Mouse (Mus musculus) embryo, embryonic 9.5 days (tissue): Measurements from ENCODE around the gene Adam30.
"Not testable (repeated sequence)": the region's sequence is repeated elsewhere in the genome, so short reads cannot be mapped to it uniquely, and the experiment has no call there.

ENCODE experiments used
- DNase-seq: peaks from one replicate; pipeline ENCODE4 v3.0.0-alpha.2; 2017; ENCODE audit errors: extremely low spot score

The Adam30 gene

DNA sequence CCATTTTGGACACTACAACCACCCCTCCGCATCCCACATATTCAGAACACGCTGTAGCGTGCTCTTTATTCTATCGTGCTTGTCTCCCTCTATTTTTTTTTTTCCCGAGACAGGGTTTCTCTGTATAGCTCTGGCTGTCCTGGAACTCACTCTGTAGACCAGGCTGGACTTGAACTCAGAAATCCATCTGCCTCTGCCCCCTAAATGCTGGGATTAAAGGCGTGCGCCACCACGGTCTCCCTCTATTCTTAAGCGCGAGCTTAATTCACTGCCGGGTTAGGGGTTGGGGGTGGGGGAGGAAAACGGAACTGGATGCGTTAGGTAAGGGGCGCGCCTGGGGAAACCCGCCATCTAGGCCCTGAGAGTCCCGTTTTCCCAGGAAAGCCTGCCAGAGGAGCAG is at the start of gene Adam30:
Adam30 (plus strand) TSS at position 301 of the 400 bp plus-strand sequence.
- DNase-seq, result no peak

DNA sequence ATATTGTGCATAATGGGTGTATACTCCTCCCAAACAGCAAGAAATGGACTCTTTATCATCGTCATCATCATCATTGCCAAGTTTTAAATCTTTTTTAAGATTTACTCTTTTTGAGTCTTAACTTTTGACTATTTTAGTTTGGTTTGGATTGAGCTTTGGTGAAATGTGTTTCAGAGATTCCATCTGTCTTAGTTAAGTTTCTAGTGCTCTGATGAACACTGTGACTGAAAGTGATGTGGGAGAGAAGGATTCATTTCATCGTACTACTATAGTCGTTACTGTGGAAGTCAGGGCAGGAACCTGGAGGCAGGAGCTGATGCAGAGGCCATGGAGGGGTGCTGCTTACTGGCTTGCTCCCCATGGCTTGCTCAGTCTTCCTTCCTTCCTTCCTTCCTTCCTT is 42.2 kb upstream of the Adam30 start:
- no peak for DNase-seq

DNA sequence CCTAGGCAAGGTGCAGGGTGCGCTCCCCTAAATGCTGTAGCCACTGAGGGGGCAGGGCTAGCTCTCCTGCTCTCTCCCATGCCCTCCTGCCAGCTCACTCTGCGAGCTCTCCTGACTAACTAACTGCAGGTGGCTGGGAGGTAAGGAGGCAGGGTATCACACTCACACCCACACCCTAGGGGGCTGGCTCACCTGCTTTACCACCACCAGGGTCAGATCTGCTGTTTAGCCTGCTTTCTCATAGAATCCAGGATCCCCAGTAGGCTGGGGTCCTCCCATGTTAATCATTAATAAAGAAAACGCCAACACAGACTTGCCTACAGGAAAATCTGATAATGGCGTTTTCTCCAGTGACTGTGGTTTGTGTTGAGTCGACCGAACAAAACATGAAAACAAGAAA is 41.1 kb upstream of the Adam30 start:
- no peak for DNase-seq

DNA sequence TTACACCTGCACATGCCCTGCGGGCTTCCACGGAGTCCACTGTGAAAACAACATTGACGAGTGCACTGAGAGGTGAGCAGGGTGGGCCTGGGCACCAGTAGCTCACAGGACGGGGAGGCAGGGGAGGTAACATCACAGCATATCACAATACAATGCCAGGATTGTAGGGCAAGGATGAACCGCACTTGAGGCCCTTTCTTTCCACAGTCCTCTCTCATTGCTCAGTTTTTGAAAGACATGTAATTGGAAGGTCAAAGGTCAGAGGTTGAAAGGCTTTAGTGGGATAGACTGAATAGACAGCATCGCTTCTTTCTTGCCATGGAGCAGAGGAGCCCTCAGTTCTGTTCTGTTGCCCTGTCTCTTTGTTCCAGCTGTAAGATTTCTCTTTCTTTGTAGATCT is 39.5 kb upstream of the Adam30 start:
- peak; percentile 58 for DNase-seq

DNA sequence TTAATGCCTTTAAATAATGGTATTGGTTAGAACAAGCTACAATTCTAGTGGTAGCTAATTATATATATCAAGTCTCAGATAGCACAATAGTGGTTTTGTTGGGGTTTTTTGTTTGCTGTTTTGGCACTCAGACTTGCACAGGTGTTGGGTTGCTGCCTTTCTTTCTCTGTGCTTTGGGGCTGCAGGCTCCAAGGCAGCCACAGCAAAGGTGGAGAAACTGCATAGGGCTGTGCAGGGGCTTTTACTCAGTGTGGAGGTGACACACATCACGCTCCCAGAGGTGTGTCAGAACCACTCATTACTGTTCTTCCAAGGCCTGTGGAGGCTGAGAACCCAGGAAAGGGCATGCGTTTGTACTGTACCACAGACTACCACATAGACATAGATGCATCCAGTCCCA is 32.7 kb upstream of the Adam30 start:
- no peak for DNase-seq

DNA sequence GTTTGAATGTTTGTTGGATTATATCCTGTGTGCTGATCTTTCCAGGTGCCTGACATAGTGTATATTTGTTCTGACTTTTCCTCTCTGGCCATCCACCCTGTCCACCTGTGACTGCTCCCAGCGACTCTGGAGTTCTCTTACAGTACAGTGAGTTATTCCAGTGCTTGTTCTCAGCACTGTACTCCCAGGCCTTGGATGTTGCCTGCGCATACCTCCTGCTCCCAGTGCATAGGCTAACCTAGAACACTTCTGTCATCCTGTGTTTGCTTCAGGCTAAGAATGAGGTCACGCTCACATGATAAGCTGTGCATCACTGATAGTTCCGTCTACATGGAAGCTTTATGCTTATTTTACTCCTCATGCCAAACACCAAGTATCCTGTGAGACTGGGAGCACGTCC is 31.7 kb upstream of the Adam30 start:
- DNase-seq, result no peak

DNA sequence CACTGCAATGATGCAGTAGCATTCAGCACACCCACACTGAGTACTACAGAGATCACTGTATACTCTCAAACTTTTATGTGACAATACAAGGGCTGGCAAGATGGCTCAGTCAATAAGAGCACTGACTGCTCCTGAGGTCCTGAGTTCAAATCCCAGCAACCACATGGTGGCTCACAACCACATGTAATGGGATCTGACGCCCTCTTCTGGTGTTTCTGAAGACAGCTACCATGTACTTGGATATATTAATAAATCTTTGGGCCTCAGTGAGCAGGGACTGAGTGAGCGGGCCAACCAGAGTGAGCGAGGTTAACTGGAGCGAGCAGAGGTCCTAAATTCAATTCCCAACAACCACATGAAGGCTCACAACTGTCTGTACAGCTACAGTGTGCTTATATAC is 28.3 kb upstream of the Adam30 start:
- DNase-seq, result not testable (repeated sequence)

DNA sequence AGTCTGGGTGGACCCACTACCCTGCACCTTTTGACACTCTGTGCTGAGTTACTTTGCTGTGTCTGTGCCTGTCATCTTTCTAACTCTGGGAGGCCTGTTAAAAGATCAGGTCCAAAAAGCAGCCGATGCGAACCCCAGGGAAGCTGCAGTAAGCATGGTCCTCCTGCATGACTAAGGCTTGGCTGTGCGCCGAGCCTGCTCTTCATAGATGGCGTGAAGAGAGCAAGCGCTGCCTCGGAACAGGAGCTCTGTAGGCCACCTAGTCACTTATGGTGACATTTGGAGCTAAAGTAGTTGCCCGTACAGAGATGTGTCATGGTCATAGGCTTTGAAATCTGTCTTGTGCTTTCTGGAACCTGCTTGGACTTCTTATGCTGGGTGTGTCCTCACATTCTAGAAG is 27.8 kb upstream of the Adam30 start:
- DNase-seq, result no peak

DNA sequence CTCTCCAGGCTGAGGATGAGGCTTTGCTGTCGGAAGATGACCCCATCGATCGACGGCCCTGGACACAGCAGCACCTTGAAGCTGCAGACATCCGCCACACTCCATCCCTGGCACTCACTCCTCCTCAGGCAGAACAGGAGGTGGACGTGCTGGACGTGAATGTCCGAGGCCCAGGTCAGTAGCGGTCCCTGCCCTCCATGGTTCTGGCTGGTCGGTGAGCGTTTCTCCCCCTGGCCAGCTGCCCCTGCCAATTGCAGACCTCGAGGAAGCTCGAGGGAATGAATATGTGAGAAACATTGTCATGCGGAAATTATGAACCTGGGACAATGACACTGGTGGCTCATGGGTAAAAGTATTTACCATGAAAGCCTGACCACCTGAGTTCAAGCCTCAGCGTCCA is 19.0 kb upstream of the Adam30 start:
- no peak for DNase-seq

DNA sequence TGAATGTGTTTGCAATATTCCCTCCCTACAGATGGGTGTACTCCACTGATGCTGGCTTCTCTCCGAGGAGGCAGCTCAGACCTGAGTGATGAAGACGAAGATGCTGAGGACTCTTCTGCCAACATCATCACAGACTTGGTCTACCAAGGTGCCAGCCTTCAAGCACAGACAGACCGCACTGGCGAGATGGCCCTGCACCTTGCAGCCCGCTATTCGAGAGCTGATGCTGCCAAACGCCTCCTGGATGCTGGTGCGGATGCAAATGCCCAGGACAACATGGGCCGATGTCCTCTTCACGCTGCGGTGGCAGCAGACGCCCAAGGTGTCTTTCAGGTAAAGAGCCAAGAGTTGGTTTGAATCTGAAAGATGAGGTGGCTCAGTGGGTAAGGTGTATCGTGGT is 17.6 kb upstream of the Adam30 start:
- DNase-seq, result no peak

DNA sequence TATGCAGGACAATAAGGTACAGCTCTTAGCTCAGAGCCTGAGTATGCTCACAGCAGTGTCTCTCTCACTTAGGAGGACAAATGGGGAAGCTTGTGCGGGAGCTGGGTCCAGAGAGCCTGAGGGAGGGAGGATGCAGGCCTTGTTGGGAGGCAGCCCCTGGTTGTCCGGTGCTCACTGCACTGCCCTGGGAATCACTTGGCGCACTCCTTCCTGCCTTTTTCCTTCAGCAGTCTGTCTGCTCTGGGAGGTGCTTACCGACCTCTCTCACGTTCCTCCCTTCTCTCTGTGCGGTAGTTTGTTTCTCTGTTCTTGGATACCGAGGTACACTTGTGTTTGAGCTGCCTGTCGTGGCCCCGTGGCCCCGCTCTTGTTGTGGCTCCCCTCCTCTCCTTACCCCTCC is 15.2 kb upstream of the Adam30 start:
- no peak for DNase-seq

DNA sequence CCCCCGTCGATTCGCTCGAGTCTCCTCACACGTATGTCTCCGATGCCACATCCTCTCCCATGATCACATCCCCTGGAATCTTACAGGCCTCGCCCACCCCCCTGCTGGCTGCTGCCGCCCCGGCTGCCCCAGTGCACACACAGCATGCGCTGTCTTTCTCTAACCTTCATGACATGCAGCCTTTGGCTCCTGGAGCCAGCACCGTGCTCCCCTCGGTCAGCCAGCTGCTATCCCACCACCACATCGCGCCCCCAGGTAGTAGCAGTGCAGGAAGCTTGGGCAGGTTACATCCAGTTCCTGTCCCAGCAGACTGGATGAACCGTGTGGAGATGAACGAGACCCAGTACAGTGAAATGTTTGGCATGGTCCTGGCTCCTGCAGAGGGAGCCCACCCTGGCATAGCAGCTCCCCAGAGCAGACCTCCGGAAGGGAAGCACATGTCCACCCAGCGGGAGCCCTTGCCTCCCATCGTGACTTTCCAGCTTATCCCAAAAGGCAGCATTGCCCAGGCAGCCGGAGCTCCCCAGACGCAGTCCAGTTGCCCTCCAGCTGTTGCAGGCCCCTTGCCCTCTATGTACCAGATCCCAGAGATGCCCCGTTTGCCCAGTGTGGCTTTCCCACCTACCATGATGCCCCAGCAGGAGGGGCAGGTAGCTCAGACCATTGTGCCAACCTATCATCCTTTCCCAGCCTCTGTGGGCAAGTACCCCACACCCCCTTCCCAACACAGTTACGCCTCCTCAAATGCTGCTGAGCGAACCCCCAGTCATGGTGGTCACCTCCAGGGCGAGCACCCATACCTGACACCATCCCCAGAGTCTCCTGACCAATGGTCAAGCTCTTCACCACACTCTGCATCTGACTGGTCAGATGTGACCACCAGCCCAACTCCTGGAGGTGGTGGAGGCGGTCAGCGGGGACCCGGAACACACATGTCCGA is 13.7 kb upstream of the Adam30 start:
- DNase-seq, result no peak

DNA sequence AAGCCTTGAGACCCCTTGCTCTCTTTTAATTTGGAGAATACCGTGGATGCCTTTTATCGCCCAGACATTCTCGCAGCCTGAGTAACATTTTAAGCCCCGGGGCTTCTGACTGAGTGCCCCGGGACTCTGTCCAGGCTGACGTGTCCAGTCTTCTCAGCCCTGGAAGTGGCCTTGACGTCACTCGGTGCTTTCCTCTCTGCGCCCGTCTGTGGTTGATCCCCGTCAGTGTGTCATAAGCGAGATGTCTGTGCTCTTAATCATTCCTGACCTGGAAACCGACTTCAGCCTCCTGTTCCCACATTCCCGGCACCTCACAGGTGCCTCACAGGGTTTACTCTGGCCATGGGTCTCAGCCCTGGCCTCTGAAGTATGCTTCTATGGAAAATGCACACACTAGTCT is 12.7 kb upstream of the Adam30 start:
- no peak for DNase-seq

DNA sequence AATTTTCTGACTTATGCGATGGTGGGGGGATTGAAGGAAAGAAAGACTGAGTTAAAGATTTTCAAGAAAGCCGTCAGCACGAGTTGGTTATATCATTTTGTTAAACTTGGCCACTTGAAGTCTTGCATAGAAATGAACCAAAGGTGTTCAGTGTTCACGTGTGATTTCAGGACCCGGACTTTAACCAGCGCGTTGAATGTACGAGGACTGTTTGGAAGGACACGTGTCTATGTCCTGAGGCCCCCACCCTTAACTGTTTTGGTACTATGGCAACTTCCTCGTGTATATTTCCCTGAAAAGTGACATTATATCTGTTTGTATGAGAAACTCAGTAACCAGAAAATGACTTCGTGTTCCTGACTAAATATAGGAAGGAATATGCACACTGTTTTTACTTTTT is 10.5 kb upstream of the Adam30 start:
- no peak for DNase-seq

DNA sequence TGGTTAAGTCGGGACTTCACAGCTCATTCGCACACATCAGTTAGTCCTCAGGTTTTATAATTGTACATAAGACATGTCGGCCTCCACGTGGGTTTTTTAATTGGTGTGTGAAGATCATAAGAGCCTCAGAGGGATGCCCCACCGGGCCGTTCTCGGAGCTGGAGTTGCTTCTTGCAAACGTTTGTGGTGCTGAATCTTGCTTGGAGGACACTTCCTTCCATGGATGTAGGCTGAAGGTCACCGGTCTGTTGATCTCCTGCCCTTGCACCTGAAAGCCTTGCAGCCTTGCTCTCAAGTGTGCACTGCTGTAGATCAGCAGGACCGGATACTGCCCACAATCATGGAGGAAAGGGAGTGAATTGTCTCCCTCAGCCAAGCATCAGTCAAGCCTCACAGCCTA is 9.4 kb upstream of the Adam30 start:
- DNase-seq, result no peak

DNA sequence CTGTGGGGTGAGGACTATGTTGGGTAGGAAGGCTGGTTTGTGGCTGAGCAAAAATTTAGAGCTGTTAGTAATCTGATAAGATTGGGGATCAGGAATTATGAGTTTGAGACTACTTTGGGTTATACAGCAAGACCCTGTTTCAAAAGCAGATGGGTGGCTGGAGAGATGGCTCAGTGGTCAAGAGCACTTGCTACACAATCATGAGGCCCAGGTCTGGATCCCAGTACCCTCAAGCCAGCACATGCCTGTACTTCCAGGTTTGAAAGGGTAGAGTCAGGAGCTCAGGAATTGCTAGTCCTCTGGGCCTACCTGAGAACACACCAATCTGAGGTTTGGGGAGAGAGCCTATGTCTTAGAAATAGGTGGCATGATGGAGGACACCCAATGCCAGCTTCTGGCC is 7.0 kb upstream of the Adam30 start:
- DNase-seq, result no peak

DNA sequence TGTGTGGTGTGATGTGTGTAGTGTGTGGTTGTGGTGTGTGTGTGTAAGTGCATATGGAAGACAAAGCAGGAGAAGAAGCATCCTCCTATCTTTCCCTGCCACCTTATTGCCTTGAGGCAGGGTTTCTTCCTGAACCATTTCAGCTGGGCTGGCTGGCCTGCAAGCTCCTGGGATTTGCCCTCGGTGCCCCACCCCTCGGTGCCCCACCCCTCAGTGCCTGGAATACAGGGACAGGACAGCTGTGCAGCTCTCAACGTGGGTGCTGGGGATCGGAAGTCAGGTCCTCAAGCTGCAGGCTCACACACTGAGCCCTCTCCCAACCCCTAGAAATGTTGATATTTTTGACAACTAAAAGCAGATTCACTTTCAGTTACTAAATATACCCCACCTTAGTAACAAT is 4.3 kb upstream of the Adam30 start:
- DNase-seq, result no peak

DNA sequence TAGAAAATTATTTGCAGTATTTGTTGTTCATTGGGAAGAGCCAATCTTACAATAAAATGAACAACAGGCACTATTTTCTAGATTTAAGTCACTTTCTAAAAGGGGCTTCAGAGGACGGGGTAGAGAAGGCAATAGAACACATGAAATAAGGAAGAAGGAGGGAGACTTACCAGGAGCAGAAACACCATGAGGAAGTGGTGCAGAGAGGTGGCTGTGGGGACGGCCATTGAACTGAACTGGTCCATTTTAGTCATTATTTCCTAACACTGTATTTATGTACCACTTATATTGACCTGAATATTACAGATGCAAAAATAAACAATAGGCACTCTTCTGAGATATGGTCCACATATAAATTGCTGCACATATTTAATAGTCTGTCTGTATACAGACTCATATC is 3.4 kb upstream of the Adam30 start:
- no peak for DNase-seq

DNA sequence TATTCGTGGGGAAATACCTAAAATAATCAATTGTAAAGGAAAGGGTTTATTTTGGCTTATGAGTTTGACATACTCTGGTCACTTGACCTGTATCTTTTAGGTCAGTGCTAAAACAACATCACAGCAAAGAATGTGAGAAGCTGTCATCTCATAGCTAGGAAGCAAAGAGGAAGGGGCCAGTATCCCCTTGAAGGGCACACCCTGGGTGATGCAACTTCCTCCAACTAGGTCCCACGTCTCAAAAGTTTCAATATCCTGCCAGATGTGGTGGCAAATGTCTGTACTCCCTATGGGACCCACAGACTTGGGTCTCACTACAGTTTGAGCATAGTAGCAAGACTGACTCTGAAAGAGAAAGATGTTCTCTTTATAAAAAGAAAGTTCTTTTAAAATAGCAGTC is 2.8 kb upstream of the Adam30 start:
- DNase-seq, result no peak

DNA sequence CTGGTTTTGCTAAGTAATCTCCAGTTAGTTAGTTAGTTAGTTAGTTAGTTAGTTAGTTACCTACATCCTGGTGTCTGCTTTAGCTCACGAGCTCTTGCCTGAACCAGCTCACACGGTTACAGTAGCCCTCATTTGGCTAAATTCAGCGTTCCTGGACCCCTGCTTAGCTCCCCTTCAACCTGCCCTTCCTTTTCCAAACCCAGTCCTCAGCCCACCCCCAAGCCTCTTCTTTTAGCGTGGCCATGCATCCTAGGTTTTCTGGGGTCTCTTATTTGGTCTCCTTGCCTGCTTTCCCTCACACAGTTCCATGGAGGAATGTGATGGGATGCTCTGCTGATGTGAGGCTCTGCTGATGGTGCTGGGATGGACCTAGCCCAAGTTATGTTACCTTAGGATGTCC is 1.8 kb upstream of the Adam30 start:
- DNase-seq, result no peak

DNA sequence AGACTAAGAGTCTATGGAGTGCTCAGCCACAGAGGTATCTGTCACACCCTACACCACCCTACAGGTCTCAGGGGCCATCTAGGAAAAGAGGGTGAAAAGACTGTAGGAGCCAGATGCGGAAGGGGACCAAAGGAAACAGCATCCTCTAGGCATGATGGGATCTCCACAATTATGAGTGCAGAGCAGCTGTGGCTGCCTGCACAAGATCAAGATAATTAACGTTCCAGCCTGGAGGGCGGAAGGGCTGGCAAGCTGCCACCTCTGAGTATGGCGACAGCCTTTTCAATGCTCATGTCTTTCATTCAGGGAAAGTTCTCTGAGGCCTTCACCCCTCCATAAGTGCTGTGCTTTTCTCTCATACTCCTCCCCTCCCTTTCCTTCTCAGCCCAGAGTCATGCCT is 1.1 kb upstream of the Adam30 start:
- DNase-seq, result no peak

DNA sequence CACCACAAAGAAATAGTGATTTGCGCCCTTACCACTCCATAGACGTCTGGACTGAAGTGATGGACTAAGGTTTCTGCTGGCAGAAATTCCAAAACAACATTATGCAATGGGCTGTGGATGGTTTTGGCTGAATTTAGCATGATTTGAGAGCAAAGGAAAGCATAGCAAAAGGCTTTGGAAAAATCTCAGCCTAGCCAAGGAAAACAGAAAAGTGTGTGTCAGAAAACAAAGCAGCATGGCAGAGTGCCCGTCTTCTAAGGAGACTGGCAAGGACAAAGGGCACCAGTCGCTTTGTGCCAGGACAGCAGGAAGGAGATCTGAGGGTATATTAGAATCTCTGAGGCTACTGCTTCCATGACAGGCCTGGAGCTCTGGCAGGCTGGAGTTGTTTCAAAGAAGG is 17.9 kb downstream of the Adam30 start:
- DNase-seq, result no peak

DNA sequence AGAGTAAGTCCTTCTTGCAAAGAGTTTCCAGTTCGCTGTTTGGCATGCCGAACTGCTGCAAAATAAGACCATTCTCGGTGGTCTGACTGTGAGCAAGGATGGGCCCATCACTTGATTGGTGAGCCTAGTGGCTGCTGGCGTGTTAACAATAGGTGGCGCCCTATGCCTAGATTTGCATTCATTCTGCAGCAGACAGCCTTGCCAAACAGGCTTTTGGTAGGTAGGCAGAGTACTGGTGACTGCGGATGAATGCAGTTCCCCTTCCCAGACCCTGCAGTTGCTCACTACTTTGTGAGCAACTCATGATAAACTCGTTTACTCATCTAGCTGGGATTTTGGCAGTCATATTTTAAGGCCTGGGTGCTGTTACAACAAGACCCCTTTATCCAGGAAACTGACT is 20.4 kb downstream of the Adam30 start:
- DNase-seq, result peak; percentile 74

DNA sequence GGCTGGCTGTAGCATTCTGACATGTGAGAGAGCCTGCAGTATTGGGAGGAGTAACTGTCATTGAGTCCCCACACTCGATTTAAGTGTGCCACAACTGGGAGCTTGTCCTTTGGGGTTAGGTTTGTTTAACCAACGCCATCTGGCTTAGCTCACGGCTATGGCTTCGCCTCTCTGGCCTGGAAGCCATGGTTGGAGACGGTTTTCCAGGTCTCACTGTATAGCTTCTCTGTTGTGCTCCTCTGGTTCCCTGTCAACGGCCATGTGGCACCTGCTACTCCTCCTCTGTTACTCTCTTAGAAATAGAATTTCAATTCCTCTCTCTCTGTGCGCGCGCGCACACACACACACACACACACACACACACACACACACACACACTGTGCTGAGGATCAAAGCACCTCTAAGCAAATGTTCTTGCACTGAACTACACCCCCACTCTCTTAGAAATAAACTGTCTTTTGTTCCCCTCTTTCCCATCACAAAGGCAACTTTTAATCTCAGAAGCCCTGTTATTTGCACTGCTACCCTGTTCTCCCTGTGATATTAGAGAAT is 24.8 kb downstream of the Adam30 start:
- no peak for DNase-seq
